Mouse (Mus musculus): ENCODE measurements around the gene Ccr5.

Ccr5 gene

DNA sequence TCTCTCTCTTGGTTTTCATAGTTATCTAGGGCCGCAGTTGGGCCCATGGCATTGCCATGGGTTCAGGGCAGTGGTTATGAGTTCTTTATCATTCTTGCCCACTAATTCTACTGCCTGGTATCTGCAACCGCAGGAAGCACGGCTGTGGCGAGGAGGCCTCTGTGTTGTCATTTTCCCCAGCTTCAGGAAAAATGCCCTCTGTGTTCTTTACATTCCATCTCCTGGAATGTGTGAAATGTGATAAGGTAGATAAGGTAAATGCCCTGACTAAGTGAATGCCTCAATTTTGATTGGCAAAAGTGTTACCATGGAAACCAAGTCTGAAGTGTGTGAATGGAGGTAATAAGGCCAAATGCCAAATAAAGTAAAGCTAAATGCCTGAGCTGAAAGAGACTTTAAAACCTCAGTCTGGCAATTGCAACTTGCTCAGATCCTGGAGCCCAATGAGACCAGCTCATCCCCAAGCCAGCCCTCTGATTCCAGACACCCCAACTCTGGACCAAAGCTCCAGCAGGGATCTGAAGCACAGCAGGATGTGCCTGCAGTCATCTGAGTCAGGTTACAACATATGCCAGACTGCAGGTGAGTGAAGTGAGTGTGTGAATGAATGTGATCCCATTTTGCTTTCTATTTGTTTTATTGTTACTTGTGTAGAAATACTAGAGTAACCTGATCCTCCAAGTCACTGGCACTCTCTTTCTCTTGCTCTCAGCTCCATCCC is 16.9 kb downstream of the Ccr5 start:
- DNase-seq (ENCODE audit: low spot score) = no peak

DNA sequence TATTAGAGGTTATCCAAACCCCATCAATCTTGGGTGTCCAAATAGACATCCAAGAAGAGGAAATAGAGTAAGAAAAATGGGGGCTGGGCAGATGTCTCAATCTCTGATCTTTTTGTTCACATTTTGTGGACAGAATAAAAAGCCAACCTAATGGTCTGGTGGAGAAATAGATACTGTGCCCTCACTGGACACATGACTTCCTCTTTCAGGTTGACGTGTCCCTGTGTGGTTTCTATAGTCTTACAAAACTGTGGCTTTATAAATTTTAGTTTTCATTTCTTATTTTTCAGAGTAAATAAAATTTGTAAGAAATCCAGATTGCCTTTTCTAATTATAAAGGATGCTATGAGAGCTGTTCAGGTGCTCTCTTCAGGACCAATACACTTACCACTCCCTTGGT is 22.3 kb downstream of the Ccr5 start:
- no peak for DNase-seq (ENCODE audit: low spot score)

DNA sequence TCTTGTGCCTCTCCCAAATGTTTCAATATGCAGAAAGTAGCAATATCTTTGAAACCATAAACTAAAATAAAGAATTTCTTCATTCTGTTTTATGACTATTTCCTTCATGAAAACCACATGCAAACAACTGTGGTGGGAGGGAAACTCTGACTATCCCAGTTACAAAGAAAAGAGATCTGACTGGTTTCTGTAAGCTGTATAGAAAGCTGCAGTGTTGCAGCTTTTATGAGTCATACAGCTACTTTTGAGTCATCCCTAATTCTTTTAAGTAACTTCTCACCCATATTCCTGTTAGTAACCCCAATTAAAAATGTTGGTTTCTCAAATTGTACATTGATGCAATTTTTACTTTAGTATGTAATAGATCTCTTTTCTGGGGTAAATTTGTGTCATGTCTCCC is 25.0 kb downstream of the Ccr5 start:
- DNase-seq (ENCODE audit: low spot score) = no peak
